Mouse (Mus musculus) embryonic facial prominence, embryonic 13.5 days (tissue): ENCODE data around the gene P2rx1. TPM values are rescaled to one million over a fixed set of nuclear protein-coding genes. Genes with fewer than 3 reads are reported as not detected.

Experiments used
- ATAC-seq: fragments of 200-750 bp; cut with Nextera tagmentation; 2 replicates; pipeline ENCODE4 v1.8.0; 2017; ENCODE audit warnings: low read depth; ENCODE audit not compliant: insufficient number of reproducible peaks, insufficient read depth, low FRiP score, low TSS enrichment
- H3K27ac ChIP-seq: fragments of 300-500 bp; sonication (generic); 2 replicates; pipeline ENCODE4 v1.5.1; 2015; ENCODE audit warnings: moderate library complexity, mild to moderate bottlenecking, inconsistent platforms
- H3K27me3 ChIP-seq: fragments of 300-500 bp; sonication (generic); 2 replicates; pipeline ENCODE4 v1.6.1; 2015; ENCODE audit warnings: mild to moderate bottlenecking, inconsistent platforms
- H3K36me3 ChIP-seq: fragments of 300-500 bp; sonication (generic); 2 replicates; pipeline ENCODE4 v1.6.1; 2015; ENCODE audit warnings: mild to moderate bottlenecking, inconsistent platforms
- H3K4me1 ChIP-seq: fragments of 300-500 bp; sonication (generic); 2 replicates; pipeline ENCODE4 v1.6.1; 2015; ENCODE audit warnings: inconsistent platforms
- H3K4me2 ChIP-seq: fragments of 300-500 bp; sonication (generic); 2 replicates; pipeline ENCODE4 v1.6.1; 2015; ENCODE audit warnings: moderate library complexity, mild to moderate bottlenecking, inconsistent platforms
- H3K4me3 ChIP-seq: fragments of 300-500 bp; sonication (generic); 2 replicates; pipeline ENCODE4 v1.5.1; 2015; ENCODE audit warnings: mild to moderate bottlenecking, inconsistent platforms
- H3K9ac ChIP-seq: fragments of 300-500 bp; sonication (generic); 2 replicates; pipeline ENCODE4 v1.6.1; 2015; ENCODE audit warnings: mild to moderate bottlenecking, inconsistent platforms
- H3K9me3 ChIP-seq: fragments of 300-500 bp; sonication (generic); 2 replicates; pipeline ENCODE4 v1.6.1; 2016; ENCODE audit warnings: inconsistent platforms
- WGBS: fragments of 180-500 bp; shearing (Covaris S2); methylation state at CpG from one replicate; pipeline ENCODE4 v1.1.7; 2015; ENCODE audit warnings: mixed read lengths; 5-methylcytosine and 5-hydroxymethylcytosine counted together
- polyA plus RNA-seq: library from polyadenylated mRNA; unstranded; fragments of >200 nt; fragmentation: Nextera tagmentation; extraction: Ambion mirVana; gene quantifications from 2 replicates; pipeline ENCODE4 v1.2.1, GENCODE M21; 2015

P2rx1 gene
- polyA plus RNA-seq, 1 experiment from 2014 or later, result 1.0 TPM

DNA sequence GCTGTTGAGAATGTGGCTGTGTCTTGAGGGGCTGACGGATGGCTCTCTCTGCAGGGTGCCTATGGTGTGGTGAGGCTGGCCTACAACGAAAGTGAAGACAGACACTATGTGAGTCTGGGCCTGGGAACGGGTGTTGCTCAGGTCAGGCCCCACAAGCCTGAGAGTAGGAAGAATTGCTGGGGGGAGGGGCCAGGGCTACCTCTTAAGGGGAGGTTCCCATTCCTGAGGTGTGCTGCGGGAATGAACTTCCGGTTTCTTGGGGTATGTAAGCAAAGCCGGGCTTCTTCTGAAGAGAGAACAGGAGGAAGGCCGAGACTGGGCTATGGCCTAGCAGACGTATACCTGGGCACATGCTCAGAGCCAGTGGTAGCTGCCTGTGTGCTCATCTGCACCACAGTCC lies 28.1 kb downstream of the P2rx1 start:
- WGBS, result 52% methylated on average over 8 of the region's 8 CpGs
- H3K27me3 ChIP-seq, result peaks cover under 1% of the 10 kb centered on the region; the same call in 1 of the 2 replicates
- no peak for ATAC-seq
- H3K36me3 ChIP-seq, result 0 out of 2 replicates have a peak, but pooled peaks cover 2% of the 10 kb centered on the region
- H3K9me3 ChIP-seq, result no peaks in the 10 kb centered on the region
- peaks cover 8% of the 10 kb centered on the region; the same call in 1 of the 2 replicates for H3K4me1 ChIP-seq
- no peak overlapping the region for H3K9ac ChIP-seq
- no peak overlapping the region for H3K4me3 ChIP-seq
- H3K4me2 ChIP-seq, result no peak overlapping the region
- no peak overlapping the region for H3K27ac ChIP-seq

DNA sequence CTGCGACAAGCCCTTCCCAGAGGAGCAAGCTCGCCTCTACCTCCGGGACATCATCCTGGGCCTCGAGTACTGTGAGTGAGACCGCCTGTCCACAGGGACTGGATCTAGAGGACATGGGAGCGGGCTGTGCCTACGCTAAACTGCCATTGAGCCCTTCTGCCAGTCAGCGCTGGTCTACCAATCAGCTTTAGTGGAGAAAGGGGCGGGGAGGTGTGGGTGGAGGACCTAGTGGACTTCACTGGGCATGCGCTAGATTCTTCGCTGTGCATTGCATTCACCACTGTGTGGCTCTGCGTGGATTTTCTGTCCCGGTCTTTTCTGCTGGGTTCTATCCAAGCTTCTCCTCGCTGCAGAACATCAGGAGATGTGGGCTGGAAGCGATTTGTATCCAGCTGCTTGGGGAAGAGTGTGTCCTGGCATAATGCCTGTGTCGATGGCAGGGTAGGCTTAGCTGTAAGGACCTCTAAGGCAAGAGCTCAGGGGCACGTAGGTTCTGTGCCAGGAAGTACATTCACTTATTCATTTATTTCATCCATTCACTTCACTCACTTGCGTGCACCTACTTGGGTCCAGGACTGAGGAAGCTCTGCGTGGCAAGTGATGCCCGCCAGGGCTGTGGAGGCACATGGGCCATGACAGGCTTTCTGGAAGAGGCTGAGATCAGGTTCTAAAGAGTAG lies 32.1 kb downstream of the P2rx1 start:
- 24% methylated on average over 20 of the region's 20 CpGs for WGBS
- peak; percentile 87 for ATAC-seq
- Histone ChIP-seq H3K27me3 (no peaks in the 10 kb centered on the region), H3K4me3 (peak overlapping the region; percentile 40), H3K4me1 (peaks cover 8% of the 10 kb centered on the region; the same call in 1 of the 2 replicates), H3K9me3 (no peaks in the 10 kb centered on the region), H3K9ac (peak overlapping the region; percentile 69), H3K27ac (peak overlapping the region; percentile 70), H3K4me2 (peak overlapping the region; percentile 72), H3K36me3 (0 out of 2 replicates have a peak, but pooled peaks cover 6% of the 10 kb centered on the region)

DNA sequence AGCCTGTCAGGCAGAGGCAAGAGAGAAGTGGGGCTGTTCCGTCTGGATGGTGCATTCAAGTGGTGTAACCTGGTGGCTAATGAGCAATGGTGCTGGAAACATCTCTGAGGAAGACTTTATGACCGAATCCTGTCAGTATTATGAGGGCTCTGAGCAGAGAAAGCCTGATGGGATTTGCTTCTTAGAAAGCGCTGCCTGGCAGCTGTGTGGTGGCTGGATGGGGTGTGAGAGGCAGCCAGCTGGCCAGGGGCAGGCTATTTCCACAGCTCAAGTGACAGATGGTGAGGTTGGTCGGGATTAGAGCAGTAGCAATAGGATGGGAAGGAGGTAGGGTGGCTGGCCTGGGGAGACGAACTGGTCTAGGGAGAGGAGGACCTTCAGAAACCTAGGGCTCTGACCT lies 32.6 kb downstream of the P2rx1 start:
- Histone ChIP-seq H3K36me3 (0 out of 2 replicates have a peak, but pooled peaks cover 7% of the 10 kb centered on the region), H3K4me3 (no peak overlapping the region), H3K9ac (peak overlapping the region; percentile 69; the same call in 1 of the 2 replicates), H3K27ac (peak overlapping the region; percentile 70), H3K27me3 (no peaks in the 10 kb centered on the region), H3K4me1 (peaks cover 8% of the 10 kb centered on the region; the same call in 1 of the 2 replicates), H3K9me3 (no peaks in the 10 kb centered on the region), H3K4me2 (peak overlapping the region; percentile 72)
- 80% methylated on average over 5 of the region's 5 CpGs for WGBS
- no peak for ATAC-seq

DNA sequence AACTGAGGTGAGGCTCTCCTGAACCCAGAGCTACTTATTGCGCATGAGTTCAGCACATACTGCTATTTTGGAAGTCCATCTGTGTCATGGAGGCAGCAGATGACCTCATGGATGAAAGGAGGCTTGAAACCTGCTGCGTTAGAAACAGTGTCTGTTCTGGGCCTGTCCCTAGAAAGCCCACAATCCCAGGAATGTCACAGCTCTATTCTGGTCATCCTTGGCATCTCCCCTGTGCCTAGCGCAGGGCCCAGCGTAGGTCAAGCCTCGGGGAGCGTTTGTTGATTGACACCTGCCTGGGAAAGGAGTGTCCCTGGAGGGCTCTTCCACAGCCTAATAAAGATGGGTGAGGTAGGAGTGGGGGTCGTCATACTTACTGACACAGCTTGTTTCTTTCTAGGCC lies 37.2 kb downstream of the P2rx1 start:
- Histone ChIP-seq H3K36me3 (peaks cover 19% of the 10 kb centered on the region), H3K4me3 (no peak overlapping the region), H3K9ac (no peak overlapping the region), H3K9me3 (no peaks in the 10 kb centered on the region), H3K27me3 (no peaks in the 10 kb centered on the region), H3K4me2 (no peak overlapping the region), H3K4me1 (peaks cover 7% of the 10 kb centered on the region; the same call in 1 of the 2 replicates), H3K27ac (no peak overlapping the region)
- 80% methylated on average over 7 of the region's 7 CpGs for WGBS
- no peak for ATAC-seq

DNA sequence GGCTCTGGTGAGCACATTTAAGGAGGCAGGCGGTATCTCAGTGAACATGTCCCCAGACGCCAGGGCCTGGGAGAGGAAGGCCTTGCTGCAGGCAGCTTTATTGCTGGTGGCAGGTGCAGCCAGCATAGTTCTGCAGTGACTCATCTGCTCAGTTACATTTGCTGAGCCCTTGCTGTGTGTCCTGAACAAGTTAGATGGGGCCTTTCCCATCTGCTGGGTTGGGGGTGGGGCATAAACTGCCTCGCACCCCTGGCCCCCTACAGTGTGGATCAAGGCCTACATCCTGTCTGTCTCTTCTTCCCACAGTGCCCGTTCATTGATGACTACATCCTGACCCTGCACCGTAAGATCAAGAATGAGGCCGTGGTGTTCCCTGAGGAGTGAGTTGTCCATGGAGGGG lies 38.0 kb downstream of the P2rx1 start:
- no peak for ATAC-seq
- no peak overlapping the region for H3K4me3 ChIP-seq

DNA sequence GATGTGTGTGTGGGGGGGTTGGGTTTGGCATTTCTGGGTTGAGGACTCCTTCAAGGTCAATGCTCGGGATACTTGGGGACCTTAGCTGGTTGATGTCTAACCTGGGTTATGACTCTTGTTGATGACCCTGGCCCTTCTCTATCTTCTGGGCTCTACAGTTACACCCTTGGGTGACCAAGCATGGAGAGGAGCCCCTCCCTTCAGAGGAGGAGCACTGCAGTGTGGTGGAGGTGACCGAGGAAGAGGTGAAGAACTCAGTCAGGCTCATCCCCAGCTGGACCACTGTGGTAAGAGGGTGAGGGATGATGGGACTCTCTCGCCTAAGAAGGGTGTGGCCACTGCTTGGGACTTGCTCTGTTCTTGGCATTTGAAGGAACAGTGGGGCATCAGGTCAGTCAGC lies 38.8 kb downstream of the P2rx1 start:
- peaks cover 19% of the 10 kb centered on the region for H3K36me3 ChIP-seq
- 85% methylated on average over 3 of the region's 3 CpGs for WGBS

More for the DNA sequence above, 38.0 kb downstream of the P2rx1 start:
- Histone ChIP-seq H3K27ac (no peak overlapping the region), H3K27me3 (no peaks in the 10 kb centered on the region), H3K36me3 (peaks cover 19% of the 10 kb centered on the region), H3K4me1 (no peaks in the 10 kb centered on the region), H3K9me3 (no peaks in the 10 kb centered on the region), H3K4me2 (no peak overlapping the region), H3K9ac (no peak overlapping the region)
- 56% methylated on average over 6 of the region's 6 CpGs for WGBS

DNA sequence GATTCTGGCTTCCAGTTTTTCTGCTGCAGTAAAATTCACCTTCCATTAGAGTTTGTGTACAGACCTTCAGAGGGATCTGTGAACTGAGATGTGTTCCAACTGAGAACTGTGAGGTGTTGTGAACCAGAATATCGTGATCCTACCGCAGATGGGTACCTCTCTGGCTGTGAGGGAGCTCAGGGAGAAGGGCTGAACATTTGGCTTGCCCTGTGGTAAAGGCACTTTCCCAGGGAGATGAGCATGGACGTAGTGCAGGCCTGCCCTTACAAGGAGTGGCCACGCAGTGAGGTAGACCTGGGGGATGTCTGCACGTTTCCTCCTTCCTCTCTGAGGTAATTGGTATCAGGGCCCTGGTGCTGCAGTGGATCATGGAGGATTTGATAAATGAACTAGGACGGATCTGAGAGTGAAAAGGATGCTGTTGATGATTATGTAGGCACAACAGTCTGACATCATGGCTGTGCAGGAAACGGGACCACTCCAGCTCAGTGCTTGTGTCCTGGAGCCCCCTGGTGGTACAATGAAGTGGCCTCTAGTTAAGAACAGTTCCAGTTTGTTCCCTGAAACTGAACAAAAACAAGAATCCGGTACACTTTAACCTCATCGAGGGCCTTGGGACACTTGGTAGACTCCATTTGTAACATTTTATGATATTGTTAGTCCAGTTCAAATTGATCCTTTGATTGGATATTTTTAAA lies 40.3 kb downstream of the P2rx1 start:
- peak; percentile 27; the same call in 1 of the 2 replicates for ATAC-seq
- Histone ChIP-seq H3K27me3 (no peaks in the 10 kb centered on the region), H3K9ac (no peak overlapping the region), H3K4me2 (no peak overlapping the region), H3K4me1 (no peaks in the 10 kb centered on the region), H3K27ac (no peak overlapping the region), H3K9me3 (no peaks in the 10 kb centered on the region), H3K36me3 (peaks cover 17% of the 10 kb centered on the region), H3K4me3 (no peak overlapping the region)
- WGBS, result 52% methylated on average over 9 of the region's 9 CpGs

More for the DNA sequence above, 38.8 kb downstream of the P2rx1 start:
- Histone ChIP-seq H3K4me3 (no peak overlapping the region), H3K9me3 (no peaks in the 10 kb centered on the region), H3K9ac (no peak overlapping the region), H3K4me1 (no peaks in the 10 kb centered on the region), H3K27me3 (no peaks in the 10 kb centered on the region), H3K4me2 (no peak overlapping the region), H3K27ac (no peak overlapping the region)
- 0 out of 2 replicates have a peak, but pooled peaks have one; percentile 39 for ATAC-seq

DNA sequence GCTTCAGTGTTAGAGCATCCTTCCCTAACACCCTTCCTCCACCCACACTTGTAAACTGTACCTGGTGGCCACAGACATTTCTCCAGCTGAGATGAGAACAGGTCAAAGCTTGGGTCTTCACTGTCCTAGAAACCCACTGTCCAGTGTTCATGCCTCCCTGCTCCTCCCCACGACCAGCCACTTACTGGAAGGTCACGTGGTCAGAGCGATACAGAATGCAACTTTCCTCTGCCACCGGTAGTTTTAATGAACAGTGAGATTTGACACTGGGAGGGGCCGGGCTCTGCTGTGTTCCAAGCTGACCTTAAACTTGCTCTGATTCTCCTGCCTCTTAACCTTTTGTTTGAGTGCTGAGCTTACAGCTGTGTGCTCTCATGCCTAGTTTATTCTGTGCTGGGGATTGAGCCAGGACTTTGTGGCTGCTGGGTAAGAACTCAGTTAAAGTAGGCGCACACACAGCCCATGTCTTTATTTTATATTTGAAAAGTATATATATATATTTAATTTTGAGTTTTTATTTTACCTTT lies 45.4 kb downstream of the P2rx1 start:
- Histone ChIP-seq H3K9me3 (no peaks in the 10 kb centered on the region), H3K4me3 (no peak overlapping the region), H3K4me2 (no peak overlapping the region), H3K36me3 (peaks cover 6% of the 10 kb centered on the region; the same call in 1 of the 2 replicates), H3K27ac (no peak overlapping the region), H3K27me3 (no peaks in the 10 kb centered on the region), H3K9ac (no peak overlapping the region), H3K4me1 (peaks cover 13% of the 10 kb centered on the region)
- no peak for ATAC-seq
- WGBS, result 51% methylated on average over 6 of the region's 6 CpGs

DNA sequence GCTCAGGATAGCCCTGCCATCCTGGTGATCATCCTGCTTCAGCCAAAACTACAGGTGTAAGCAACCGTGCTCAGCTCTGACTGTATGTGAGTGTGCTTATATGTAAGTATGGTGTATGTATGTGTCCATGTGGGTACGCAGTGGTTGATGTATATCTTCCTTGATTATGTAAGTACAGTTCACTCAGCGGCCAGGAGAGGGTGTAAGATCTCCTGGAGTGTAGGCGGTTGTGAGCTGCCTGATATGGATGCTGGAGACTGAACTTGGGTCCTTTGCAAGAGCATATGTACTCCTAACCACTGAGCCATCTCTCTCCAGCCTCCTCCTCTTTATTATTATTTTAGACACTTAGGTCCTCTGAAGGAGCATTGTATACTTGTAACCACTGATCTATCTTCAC lies 45.9 kb downstream of the P2rx1 start:
- ATAC-seq, result no peak
- no peak overlapping the region for H3K4me2 ChIP-seq
- H3K36me3 ChIP-seq, result peaks cover 6% of the 10 kb centered on the region; the same call in 1 of the 2 replicates
- no peak overlapping the region for H3K4me3 ChIP-seq
- 78% methylated on average over 4 of the region's 4 CpGs for WGBS
- no peaks in the 10 kb centered on the region for H3K9me3 ChIP-seq
- no peak overlapping the region for H3K9ac ChIP-seq
- H3K27me3 ChIP-seq, result no peaks in the 10 kb centered on the region
- peaks cover 18% of the 10 kb centered on the region for H3K4me1 ChIP-seq
- H3K27ac ChIP-seq, result no peak overlapping the region

DNA sequence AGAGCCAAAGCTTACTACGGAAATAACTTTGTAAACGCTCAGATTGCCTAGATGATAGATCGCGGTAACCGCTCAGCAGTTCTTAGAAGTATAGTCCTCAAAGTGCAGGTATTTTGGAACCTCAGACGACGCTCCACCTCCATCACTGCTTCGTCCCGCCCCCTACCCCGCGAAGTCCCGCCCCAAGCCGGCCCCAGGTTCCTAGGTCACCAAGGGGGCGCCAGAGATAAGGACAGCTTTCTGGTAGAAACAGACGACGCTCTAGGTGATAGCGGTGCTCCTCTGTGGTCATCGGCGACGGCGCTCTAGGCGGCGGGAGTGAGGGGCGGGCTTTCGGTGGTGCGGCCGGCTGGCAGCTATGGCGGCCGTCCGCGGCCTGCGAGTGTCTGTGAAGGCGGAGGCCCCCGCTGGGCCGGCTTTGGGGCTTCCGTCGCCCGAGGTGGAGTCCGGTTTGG lies 48.7 kb downstream of the P2rx1 start, which contains the start of gene Ncbp3:
Gene Ncbp3 (plus strand): TSS at position 242 of the 455 bp plus-strand sequence.
- Histone ChIP-seq H3K36me3 (peaks cover 17% of the 10 kb centered on the region), H3K27ac (peak within 1 kb of the TSS; percentile 87), H3K27me3 (no peaks in the 10 kb centered on the region), H3K4me2 (peak within 1 kb of the TSS; percentile 77), H3K9ac (peak within 1 kb of the TSS; percentile 96), H3K4me1 (peaks cover 18% of the 10 kb centered on the region), H3K9me3 (no peaks in the 10 kb centered on the region), H3K4me3 (peak within 1 kb of the TSS; percentile 92)
- ATAC-seq, result peak; percentile 93
- under 1% methylated on average over 39 of the region's 39 CpGs for WGBS

DNA sequence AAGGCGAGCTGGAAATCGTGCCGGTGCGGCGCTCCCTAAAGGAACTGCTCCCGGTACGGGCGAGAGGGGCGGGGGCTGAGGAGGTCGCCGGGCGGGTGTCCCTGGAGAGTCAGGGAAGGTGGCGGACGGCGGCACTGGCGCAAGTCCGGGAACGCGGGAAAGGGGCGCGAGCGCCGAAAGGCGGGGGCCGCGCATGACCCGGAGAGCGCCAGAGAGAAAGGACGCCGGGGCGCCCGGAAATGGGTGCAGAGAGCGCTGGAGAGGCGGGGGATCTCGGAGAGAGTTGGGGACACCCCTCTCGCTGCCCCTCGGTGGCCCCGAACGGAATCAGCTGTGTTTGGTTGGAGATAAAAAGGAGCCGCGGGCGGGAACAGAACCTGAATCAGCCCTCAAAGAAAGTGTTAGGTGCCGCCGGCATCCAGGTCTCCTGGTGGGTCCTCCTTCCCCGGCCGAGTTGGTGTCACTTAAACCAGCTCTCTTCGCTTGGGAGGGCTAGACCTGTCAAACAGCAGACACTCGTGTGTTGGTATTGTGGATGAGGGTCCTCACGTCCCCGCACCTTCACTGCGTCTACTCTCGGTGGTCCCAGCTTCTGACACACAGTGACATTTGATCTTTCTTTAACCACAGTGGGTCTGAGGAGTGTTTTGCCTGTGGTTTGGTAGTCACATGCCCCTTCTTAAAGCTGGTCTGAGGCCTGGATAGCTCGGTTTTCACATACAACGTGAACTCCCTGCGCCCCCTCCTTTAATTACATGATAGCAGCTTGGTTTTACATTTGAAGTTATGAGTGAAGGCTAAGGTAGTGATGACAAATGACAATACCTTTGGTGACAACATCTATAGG lies 49.4 kb downstream of the P2rx1 start:
- peak overlapping the region; percentile 92 for H3K4me3 ChIP-seq
- H3K9ac ChIP-seq, result peak overlapping the region; percentile 96
- H3K27ac ChIP-seq, result peak overlapping the region; percentile 87
- H3K9me3 ChIP-seq, result no peaks in the 10 kb centered on the region
- peaks cover 18% of the 10 kb centered on the region for H3K4me1 ChIP-seq
- H3K36me3 ChIP-seq, result peaks cover 23% of the 10 kb centered on the region
- H3K27me3 ChIP-seq, result no peaks in the 10 kb centered on the region
- peak overlapping the region; percentile 77 for H3K4me2 ChIP-seq
- peak; percentile 54 for ATAC-seq
- 2% methylated on average over 55 of the region's 55 CpGs for WGBS
